Mouse (Mus musculus) embryonic fibroblast, embryonic 13.5 days (primary cell): ENCODE data around the gene Nhlrc2. TPM values are rescaled to one million over a fixed set of nuclear protein-coding genes. Genes with fewer than 3 reads are reported as not detected.

Experiments used
- H3K27ac ChIP-seq: 2 replicates; pipeline ENCODE4 v1.5.1; 2012; ENCODE audit warnings: low read length, control low read depth, inconsistent platforms; ENCODE audit not compliant: insufficient read depth
- H3K4me1 ChIP-seq: 2 replicates; pipeline ENCODE4 v1.6.1; 2011; ENCODE audit warnings: low read length; ENCODE audit not compliant: control insufficient read depth, insufficient read depth
- H3K4me3 ChIP-seq: 2 replicates; pipeline ENCODE4 v1.5.1; 2011; ENCODE audit warnings: mild to moderate bottlenecking, control low read depth, low read length; ENCODE audit not compliant: insufficient read depth
- CTCF ChIP-seq: IDR thresholded peaks from 2 replicates; pipeline ENCODE4 v1.5.1; 2011; ENCODE audit warnings: mild to moderate bottlenecking, control low read depth, low read length, moderate library complexity, borderline replicate concordance; ENCODE audit not compliant: insufficient read depth
- POLR2A ChIP-seq: IDR thresholded peaks from 2 replicates; pipeline ENCODE4 v1.6.1; 2011; ENCODE audit warnings: low read depth, mild to moderate bottlenecking, control low read depth, low read length, moderate library complexity
- polyA plus RNA-seq: library from polyadenylated mRNA; stranded (reverse); fragments of >200 nt; gene quantifications from 2 replicates; pipeline ENCODE4 v1.2.4, GENCODE M21; 2011; ENCODE audit warnings: low read depth; ENCODE audit not compliant: missing spikeins, insufficient read length

The Nhlrc2 gene
- polyA plus RNA-seq, 1 experiment, result 20.2 TPM

DNA sequence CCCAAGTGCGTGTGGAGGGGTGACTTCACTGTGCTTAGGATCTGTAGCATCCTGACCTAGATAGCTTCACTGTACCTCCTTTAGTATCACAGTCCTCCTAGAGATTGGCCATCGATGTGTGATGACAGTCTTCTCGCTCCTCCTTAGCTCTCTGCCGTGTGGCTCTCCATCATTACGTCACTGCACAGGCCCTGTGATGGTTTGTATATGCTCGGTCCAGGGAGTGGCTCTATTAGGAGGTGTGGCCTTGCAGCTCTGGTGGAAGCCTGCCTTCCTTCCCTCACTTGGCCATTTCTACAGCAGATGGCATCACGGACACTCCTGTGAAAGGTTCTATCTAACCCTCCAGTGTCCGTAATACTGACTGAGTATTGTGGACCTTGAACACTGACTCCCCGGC is 12.3 kb upstream of the Nhlrc2 start:
- Histone ChIP-seq H3K4me3 (no peak overlapping the region), H3K27ac (no peak overlapping the region), H3K4me1 (no peaks in the 10 kb centered on the region)
- TF ChIP-seq POLR2A (no peak), CTCF (no peak)

DNA sequence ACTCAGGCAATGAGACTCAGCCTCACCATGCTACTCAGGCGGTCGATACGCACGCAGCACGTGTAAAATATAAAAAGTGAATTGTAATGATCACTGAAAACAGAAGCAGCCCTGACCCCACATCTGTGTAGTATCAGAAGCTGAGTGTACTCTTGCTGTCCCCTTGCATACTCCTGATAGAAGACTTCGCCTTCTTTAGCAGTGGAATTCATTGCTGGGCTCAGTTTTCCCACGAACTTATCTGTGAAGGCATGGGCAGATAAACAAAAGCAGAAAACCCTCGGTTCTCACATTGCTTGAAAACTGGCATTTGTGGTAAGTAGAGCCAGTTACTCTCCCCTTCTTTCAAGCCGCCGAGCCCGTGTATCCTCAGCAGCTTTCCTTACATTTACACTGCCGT is 4.7 kb upstream of the Nhlrc2 start:
- TF ChIP-seq CTCF (no peak), POLR2A (no peak)
- Histone ChIP-seq H3K27ac (no peak overlapping the region), H3K4me1 (no peaks in the 10 kb centered on the region; the same call in 1 of the 2 replicates), H3K4me3 (no peak overlapping the region)

DNA sequence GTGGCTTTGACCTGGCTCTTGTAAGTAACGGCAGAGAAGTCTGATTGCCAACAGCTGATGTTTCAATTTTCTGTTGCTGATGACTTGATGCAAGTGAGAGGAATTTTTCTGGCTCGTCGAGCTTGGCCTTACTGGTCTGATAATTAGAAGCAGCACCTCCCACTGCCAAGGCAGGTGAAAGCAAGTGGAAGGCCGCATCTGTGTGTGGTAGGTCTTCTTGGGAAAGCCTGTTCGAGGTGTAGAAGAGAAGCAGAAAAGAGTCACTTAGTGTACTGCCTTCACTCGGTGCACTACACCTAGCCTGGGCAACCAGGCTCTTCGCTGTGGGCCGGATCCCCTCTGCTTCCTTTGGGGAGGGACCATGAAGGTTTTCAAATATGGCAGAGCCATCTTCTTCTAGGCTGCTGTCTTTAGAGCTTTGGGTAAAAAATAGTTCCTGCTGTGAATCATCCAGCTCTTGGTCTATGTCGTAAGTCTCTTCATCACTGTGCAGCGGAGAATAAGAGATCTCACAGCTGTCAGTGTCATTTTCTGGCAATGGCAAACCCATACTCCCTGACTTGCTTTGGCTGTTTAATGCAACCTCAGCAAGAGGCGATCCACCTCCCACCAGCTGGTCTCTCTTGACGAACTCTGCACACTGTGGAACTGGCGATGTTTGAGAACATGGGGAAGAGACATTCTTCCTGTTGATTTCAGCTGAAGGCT is 3.2 kb upstream of the Nhlrc2 start:
- TF ChIP-seq POLR2A (no peak), CTCF (no peak)
- H3K4me1 ChIP-seq, result peaks cover 3% of the 10 kb centered on the region; the same call in 1 of the 2 replicates
- no peak overlapping the region for H3K27ac ChIP-seq
- no peak overlapping the region for H3K4me3 ChIP-seq

DNA sequence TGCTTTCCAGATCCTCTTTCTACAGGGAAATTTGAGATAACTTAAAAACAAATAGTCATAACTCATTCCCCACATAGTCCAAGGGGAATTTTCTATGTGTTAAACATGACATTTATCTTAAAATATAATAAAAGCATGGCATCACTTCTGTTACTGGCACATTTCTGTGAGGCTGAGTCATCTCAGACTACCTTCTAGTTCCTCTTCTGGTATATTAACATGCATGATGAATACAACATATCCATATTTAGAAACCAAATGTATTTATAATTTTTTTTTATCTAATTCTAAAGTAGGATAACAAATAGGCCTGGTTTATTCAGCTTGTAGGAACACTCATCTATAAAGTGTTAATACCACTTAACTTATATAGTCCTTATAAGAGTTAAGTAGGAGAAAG is 2.0 kb upstream of the Nhlrc2 start:
- Histone ChIP-seq H3K4me1 (peaks cover 3% of the 10 kb centered on the region; the same call in 1 of the 2 replicates), H3K4me3 (no peak overlapping the region), H3K27ac (no peak overlapping the region)
- TF ChIP-seq POLR2A (no peak), CTCF (no peak)

DNA sequence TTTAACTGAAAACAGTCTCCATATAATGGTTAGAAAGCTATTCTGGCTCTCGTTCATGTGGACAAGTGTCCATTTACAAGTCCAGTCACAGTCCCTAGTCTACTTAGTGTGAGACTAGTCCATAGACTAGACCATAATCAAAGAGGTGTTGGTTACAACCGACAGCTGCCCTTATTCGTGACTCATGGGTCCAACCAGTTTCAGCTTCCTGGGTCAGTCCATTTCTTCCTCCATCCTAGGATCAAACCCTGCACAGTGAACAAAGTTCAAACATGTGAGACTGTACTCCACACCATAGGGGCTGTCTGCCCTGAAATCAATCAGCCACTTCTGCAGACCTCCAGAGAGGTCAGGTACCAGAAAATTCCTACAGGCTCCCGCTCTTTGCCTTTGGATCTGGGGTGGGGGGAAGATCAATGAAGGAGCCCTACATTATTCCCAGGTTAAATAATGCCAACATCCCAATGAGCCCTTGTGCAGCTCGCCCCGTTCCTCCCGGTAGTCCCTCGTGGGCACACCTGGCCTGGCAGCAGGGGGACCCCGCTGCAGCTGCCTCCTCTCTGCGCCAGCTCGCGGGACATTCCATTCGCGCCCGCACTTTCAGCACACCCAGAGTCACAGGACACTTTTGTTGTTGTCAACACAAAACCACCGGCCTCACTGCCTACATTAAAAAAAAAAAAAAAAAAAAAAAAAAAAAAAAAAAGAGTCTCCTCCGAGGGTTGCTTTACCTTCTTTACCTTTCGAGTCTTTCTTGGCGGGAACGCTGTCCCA is 418 bp upstream of the Nhlrc2 start, which contains the start of gene Dclre1a:
TSS of gene Dclre1a (minus strand) at position 767 of the 774 bp plus-strand sequence.
- peaks cover 3% of the 10 kb centered on the region; the same call in 1 of the 2 replicates for H3K4me1 ChIP-seq
- peak within 1 kb of the TSS; percentile 70 for H3K4me3 ChIP-seq
- H3K27ac ChIP-seq, result peak within 1 kb of the TSS; percentile 91
- TF ChIP-seq CTCF (no peak), POLR2A (peak; percentile 58)

DNA sequence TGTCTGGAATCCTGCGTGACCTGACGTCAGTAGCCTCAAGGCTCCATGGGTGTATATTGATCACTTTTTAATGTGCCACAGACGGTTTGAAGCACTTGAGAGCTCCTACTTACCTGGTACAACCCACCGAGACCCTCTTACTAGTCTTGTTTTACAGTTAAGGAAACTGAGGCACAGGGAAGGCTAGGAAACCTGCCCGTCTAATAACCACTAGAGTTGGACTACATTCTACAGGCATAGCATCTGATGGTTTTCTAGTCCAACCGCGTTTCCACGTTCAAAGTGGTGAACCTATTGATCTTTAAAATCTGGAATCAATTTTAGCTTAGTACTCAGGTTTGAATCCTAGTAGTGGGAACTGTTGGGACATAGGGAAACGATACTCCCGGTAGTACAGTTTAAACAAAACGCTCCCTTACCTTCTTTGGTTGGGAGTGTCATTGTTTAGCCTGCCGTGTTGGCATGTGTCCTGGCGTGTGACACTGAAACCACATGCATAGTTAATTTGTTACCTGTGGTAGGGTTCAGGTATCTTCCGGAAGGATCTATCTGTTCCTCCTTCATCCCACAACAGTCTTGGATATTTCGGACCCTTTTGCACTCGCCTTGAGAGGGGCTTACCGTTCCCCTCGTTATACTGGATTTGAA is 1.1 kb downstream of the Nhlrc2 start:
- Histone ChIP-seq H3K4me3 (peak overlapping the region; percentile 70), H3K4me1 (peaks cover 3% of the 10 kb centered on the region; the same call in 1 of the 2 replicates), H3K27ac (peak overlapping the region; percentile 91)
- no peak for TF ChIP-seq CTCF
- no peak for TF ChIP-seq POLR2A

DNA sequence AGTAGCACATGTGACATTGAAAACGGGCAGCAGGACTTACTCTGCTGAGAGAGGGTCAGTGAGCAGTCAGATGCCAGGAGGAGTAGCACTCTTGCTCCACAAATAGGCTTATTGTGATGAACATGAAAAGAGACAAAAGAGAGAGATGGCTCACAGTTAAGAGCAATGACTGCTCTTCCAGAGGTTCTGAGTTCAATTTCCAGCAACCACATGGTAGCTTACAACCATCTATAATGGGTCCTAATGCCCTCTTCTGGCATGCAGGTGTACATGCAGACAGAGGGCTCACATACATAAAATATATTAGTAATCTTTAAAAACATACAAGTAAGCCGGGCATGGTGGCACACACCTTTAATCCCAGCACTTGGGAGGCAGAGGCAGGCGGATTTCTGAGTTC is 5.1 kb downstream of the Nhlrc2 start:
- H3K4me3 ChIP-seq, result no peak overlapping the region
- H3K4me1 ChIP-seq, result 0 out of 2 replicates have a peak, but pooled peaks cover 3% of the 10 kb centered on the region
- TF ChIP-seq CTCF, result no peak
- no peak for TF ChIP-seq POLR2A
- no peak overlapping the region for H3K27ac ChIP-seq

DNA sequence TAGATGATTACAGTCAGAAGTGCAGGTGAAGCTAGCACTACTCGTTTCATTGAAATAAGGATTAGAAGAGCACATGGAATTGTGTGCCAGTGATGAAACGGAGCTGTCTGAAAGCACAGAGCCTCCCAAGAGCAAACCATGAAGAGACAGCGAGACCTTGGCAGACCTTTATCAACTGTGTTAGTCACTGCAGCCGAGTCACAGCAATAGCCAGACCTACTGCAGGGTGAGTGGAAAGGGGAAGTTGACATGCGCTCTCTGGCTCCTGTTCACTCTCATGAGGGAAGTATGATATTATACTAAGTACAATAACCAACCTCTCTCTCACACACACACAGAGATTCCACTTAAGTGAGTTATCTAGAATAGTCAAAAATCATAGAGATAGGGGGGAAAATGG is 7.9 kb downstream of the Nhlrc2 start:
- H3K4me3 ChIP-seq, result no peak overlapping the region

DNA sequence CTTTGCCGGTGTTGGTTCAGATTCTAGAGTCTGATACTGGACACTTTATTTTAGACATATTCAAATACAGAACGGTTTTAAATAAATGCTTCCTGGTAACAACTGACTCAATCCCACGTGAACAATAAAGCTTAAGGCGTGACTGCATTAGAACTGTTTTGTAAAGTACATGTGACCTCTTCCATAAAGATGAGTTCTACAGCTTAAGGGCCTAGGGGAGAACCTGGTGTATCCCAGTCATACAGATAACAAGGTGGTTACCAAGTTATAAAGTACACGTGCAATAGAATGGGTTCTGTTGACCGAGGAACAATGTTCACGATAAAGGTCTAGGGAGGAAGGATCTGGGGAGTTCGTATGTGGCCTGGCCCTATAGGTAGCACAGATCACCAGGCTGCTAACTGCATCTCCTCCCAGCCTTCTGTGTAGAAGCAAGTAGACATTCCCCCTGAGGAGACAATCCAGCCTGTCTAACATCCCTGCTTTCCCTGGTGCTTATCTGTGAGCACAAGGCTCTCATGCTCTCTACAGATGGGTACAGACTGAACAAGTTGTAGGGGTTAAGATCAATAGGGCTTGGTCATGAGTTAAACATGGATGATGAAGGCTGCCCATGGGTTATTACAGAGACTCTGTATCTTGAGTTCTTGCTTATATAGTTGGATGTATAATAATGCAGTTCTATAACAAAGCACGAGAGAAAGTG is 14.5 kb downstream of the Nhlrc2 start:
- TF ChIP-seq CTCF (no peak), POLR2A (no peak)
- Histone ChIP-seq H3K27ac (no peak overlapping the region), H3K4me1 (no peaks in the 10 kb centered on the region), H3K4me3 (no peak overlapping the region)

More for the DNA sequence above, 7.9 kb downstream of the Nhlrc2 start:
- Histone ChIP-seq H3K27ac (no peak overlapping the region), H3K4me1 (no peaks in the 10 kb centered on the region)
- no peak for TF ChIP-seq POLR2A
- no peak for TF ChIP-seq CTCF

DNA sequence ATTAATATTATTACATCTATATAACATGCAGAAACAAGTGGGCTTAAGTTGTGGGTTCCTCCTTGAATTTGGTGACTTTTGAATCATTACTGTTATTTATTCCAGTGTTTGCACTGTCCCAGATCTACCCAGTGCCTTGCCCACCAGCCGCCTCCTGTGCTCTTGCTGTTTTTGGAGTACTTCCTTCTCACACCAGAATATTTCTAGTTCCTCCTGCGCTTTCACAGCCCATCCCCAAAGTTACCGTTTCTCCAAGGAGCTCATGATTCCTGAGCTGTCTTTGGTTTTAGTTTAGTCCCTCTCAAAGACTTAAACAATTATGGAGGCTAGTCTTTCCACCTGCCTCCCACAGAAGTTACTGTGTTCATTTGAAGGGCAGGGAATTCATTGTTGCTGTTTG is 15.4 kb downstream of the Nhlrc2 start:
- no peak for TF ChIP-seq CTCF
- TF ChIP-seq POLR2A, result no peak
- no peaks in the 10 kb centered on the region for H3K4me1 ChIP-seq
- no peak overlapping the region for H3K27ac ChIP-seq
- H3K4me3 ChIP-seq, result no peak overlapping the region
